Mouse (Mus musculus) lung, adult 2 months (tissue): ENCODE data around the gene Nudt15.

Source experiments
- CTCF ChIP-seq: fragments of 200-500 bp; IDR thresholded peaks from 2 replicates; pipeline ENCODE4 v1.5.1; 2011; ENCODE audit warnings: mild to moderate bottlenecking, low read length, control low read depth; ENCODE audit not compliant: insufficient read depth
- POLR2A ChIP-seq: fragments of 200-500 bp; IDR thresholded peaks from 2 replicates; pipeline ENCODE4 v1.6.1; 2011; ENCODE audit warnings: low read depth, mild to moderate bottlenecking, control low read depth, low read length, borderline replicate concordance; ENCODE audit errors: extremely low read depth

DNA sequence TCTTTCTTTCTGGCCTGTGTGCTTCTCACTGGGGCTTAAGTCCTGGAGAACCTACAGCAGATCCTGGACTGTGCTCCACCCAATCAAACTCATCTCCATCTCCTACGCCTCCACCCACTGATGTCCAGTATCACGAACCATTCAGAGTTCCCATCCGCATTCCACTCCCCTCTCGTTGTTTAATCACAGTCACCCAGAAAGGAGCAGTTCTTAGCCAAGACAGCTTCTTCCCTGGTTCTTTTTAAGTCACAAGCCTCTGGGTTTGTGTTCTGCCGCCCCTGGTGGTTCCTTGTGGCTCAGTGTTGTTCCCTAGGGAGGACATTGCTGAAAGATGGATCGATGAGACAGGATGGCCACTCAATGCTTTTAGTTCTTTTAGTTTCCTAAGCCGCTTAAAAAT, 52.3 kb downstream of the Nudt15 start:
- TF ChIP-seq CTCF = no peak
- TF ChIP-seq POLR2A = no peak
